Mouse (Mus musculus) left cerebral cortex, adult 2 months (tissue): ENCODE data around the gene Galntl6. TPM values are rescaled to one million over a fixed set of nuclear protein-coding genes. Genes with fewer than 3 reads are reported as not detected.

ENCODE experiments used
- DNase-seq, 2 experiments: peaks; one replicate each; pipeline ENCODE4 v3.0.0; 2021 to 2022; ENCODE audit warnings: low spot score in 2 of 2, mixed read lengths in 1 of 2; ENCODE audit errors: extremely low spot score in 1 of 2
- H3K27ac ChIP-seq: fragments of 200-600 bp; 2 replicates; pipeline ENCODE4 v1.8.1; 2022
- H3K4me3 ChIP-seq: fragments of 200-600 bp; 2 replicates; pipeline ENCODE4 v1.8.1; 2022
- CTCF ChIP-seq: fragments of 200-600 bp; IDR thresholded peaks from 2 replicates; pipeline ENCODE4 v1.8.1; 2022; ENCODE audit warnings: antibody characterized with exemption, mild to moderate bottlenecking, moderate library complexity
- intact Hi-C: fragments of 180-260 bp; cut with DNase I; formaldehyde crosslinking; loops from one replicate; pipeline ENCODE4 v1.15.1; 2025
- total RNA-seq, 2 experiments: library from RNA; stranded (reverse); gene quantifications; 2 replicates each; pipeline ENCODE4 v1.2.3; 2021

The Galntl6 gene
- total RNA-seq, 2 experiments from 2014 or later = 25.7 to 28.0 TPM

GRCm38 (mm10) chr8:57737281-57737680, 1175.2 kb downstream of the Galntl6 start:
- Histone ChIP-seq H3K27ac (no peak overlapping the region), H3K4me3 (no peak overlapping the region)
- DNase-seq = no peak
- TF ChIP-seq CTCF = no peak
- intact Hi-C loops = no loop called here

- TF ChIP-seq CTCF = no peak
- Histone ChIP-seq H3K27ac (no peak overlapping the region), H3K4me3 (no peak overlapping the region)
- no peak for DNase-seq
- intact Hi-C loops = no loop called here
Measured at GRCm38 (mm10) chr8:57732795-57733194, 1179.6 kb downstream of the Galntl6 start.

- TF ChIP-seq CTCF = no peak
- no peak for DNase-seq
- Histone ChIP-seq H3K27ac (no peak overlapping the region), H3K4me3 (no peak overlapping the region)
- intact Hi-C loops = no loop called here
Measured at GRCm38 (mm10) chr8:57731666-57732065, 1180.8 kb downstream of the Galntl6 start.

- no peak overlapping the region for H3K4me3 ChIP-seq
- TF ChIP-seq CTCF = no peak
- intact Hi-C loops = no loop called here
Measured at GRCm38 (mm10) chr8:57728276-57728675, 1184.2 kb downstream of the Galntl6 start.

GRCm38 (mm10) chr8:57724843-57725627, 1187.4 kb downstream of the Galntl6 start:
- no peak for DNase-seq
- no peak for TF ChIP-seq CTCF
- Histone ChIP-seq H3K27ac (no peak overlapping the region), H3K4me3 (no peak overlapping the region)
- intact Hi-C loops = no loop called here

More at GRCm38 (mm10) chr8:57728276-57728675, 1184.2 kb downstream of the Galntl6 start:
- no peak overlapping the region for H3K27ac ChIP-seq
- no peak for DNase-seq

Other genes starting within 250 kb of the Galntl6 start
- gene BC030500, start 885 bp downstream of the Galntl6 start, total RNA-seq = 10 to 100 TPM in 1 of 2 experiments, 1 to 10 TPM in 1; 8.4 to 11.2 TPM